Mouse (Mus musculus) kidney, adult 2 months (tissue): ENCODE measurements around the gene Dip2c.

Source experiments
- CTCF ChIP-seq: fragments of 200-500 bp; conservative IDR thresholded peaks from 2 replicates; pipeline ENCODE4 v1.5.1; 2011; ENCODE audit warnings: low read depth, mild to moderate bottlenecking, control low read depth, low read length, moderate library complexity, mixed read lengths; ENCODE audit not compliant: insufficient read depth, insufficient read length
- POLR2A ChIP-seq: fragments of 200-500 bp; IDR thresholded peaks from one replicate; pipeline ENCODE4 v1.6.1; 2011; ENCODE audit warnings: low read depth, low read length, control low read depth

DNA sequence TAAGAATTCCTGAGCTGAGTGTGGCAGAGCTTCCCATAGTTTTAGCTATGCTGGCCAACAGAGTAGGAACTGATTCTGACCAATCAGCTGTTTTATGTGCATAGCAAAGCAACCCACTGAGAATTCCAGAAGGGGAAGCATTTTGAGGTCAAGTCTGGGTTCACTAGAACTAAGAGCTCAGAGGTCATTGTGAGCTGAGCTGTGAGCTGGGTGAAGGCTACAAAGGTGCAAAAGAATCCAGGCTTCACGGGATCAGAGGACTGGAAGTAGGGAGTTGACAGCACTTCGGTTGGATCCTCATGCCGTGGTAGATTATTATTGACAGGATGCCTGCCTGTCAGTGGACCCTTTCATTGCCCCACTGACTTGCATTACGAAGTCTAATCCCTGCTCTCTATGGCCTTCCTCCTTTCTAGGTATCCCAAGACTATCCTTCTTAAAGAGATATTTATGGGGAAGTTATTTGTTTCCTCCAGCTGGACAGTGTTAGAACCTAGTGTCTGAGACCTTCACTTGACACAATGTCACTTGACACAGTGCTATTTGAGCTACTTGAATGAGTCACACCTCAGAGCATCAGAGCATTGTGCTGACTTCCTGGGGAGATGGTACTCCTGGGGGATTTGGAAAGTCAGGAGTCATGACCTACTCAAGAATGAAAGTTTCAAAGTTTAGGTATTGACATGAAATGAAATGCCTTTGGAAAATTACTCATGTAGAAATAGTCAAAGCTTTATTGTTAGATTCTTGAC, 178.3 kb downstream of the Dip2c start:
- no peak for TF ChIP-seq CTCF
- TF ChIP-seq POLR2A = no peak
